Mouse (Mus musculus): Measurements from ENCODE around the gene Slc25a44. TPM values are rescaled to one million over a fixed set of nuclear protein-coding genes. Genes with fewer than 3 reads are reported as not detected.
A peak's percentile ranks its signal among the peaks of the same experiment; 100 is the strongest.

Gene Slc25a44
- polyA plus RNA-seq, 1 experiment from 2014 or later: 27.0 TPM

DNA sequence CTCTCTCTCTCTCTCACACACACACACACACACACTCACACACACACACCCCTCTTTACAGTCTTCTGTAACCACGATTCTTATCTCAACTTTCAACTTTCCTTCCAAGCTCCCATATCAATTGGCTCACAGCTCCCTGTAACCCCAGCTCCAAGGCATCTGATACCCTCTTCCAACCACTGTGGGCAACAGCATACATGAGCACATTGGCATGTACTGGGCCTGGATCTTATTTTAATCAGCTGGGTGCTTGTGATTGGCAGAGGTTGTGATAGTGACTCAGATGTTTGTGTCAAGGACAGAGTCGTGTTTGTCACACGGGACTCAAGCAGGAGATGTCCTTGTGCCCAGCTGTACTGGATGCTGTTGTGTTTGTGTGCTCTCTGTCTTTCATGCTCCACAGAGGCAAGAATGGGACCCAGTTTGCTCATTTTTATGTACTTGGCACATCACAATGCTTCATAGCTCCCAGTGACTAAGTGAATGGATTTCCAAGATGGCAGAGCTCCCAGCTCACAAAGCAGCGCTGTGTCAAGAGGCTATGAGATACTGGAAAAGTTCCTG is 2.5 kb upstream of the Slc25a44 start:
- H3K9me3 ChIP-seq (ENCODE audit: control insufficient read depth, low read length): no peaks in the 10 kb centered on the region
- no peak for ATAC-seq (ENCODE audit: insufficient read depth, low FRiP score, low TSS enrichment)
- H3K4me3 ChIP-seq (ENCODE audit: low read depth, low read length): no peak overlapping the region
- no peak overlapping the region for H3K4me2 ChIP-seq (ENCODE audit: low read depth)
- peaks cover 9% of the 10 kb centered on the region; the same call in 1 of the 2 replicates for H3K4me1 ChIP-seq (ENCODE audit: control insufficient read depth, insufficient read depth, low read length)
- no peaks in the 10 kb centered on the region for H3K27me3 ChIP-seq (ENCODE audit: control insufficient read depth, insufficient read depth, low read length)
- H3K36me3 ChIP-seq (ENCODE audit: control insufficient read depth, insufficient read depth, low read length): no peaks in the 10 kb centered on the region
- no peak overlapping the region for H3K9ac ChIP-seq (ENCODE audit: low read length)
- no peak overlapping the region for H3K27ac ChIP-seq (ENCODE audit: low read depth, low read length)
- no peak for DNase-seq (ENCODE audit: low spot score)
- WGBS: 82% methylated on average over 4 of the region's 4 CpGs

DNA sequence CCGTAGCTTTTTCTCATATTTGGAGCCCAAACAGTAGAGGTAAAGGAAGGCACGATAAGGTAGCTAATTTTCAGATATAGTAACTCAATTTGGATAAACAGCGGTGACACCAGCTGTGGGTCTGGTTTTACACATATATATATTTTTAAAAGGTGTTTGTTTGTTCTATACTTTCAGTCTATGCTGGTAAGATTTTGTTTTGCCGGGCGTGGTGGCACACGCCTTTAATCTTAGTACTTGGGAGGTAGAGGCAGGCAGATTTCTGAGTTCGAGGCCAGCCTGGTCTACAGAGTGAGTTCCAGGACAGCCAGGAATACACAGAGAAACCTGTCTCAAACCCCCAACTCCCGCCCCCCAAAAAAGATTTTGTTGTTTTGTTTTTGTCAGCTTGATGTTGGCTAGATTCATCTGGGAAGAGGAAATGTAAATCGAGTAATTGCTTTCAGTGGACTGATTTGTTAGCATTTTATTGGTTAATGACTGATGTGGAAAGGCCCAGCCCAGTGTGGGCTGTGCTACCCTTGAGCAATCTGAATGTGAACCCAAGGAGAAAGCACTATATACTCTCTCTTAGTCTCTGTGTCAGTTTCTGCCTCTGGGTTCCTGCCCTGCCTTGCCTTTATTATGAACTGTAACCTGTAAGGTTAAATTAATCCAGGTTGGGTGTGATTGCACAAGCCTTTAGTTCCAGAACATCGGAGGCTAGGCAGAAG is 925 bp upstream of the Slc25a44 start:
- ATAC-seq (ENCODE audit: insufficient read depth, low FRiP score, low TSS enrichment) (no peak), DNase-seq (ENCODE audit: low spot score) (no peak)
- Histone ChIP-seq H3K9me3 (ENCODE audit: control insufficient read depth, low read length) (no peaks in the 10 kb centered on the region), H3K4me2 (ENCODE audit: low read depth) (peak overlapping the region; percentile 13; the same call in 1 of the 2 replicates), H3K27me3 (ENCODE audit: control insufficient read depth, insufficient read depth, low read length) (no peaks in the 10 kb centered on the region), H3K9ac (ENCODE audit: low read length) (no peak overlapping the region), H3K36me3 (ENCODE audit: control insufficient read depth, insufficient read depth, low read length) (no peaks in the 10 kb centered on the region), H3K4me3 (ENCODE audit: low read depth, low read length) (no peak overlapping the region), H3K27ac (ENCODE audit: low read depth, low read length) (no peak overlapping the region), H3K4me1 (ENCODE audit: control insufficient read depth, insufficient read depth, low read length) (peaks cover 12% of the 10 kb centered on the region; the same call in 1 of the 2 replicates)
- WGBS: 78% methylated on average over 10 of the region's 10 CpGs

DNA sequence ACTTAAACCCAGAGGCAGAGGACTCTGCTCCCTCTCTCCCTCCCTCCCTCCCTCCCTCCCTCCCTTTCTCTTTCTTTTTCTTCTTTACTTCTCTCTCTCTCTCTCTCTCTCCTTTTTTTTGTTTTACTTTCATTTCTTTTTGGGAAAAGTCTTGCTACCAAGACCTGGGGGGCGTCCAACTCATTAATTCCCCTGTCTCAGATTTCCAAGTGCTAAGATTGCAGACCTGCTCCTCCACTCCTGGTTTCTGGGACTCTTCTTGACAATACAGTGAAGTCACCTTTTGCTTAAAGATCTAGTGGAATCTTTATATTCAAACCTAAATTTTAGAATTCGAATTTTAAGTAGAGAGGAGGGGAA is 371 bp upstream of the Slc25a44 start:
- DNase-seq (ENCODE audit: low spot score) (no peak), ATAC-seq (ENCODE audit: insufficient read depth, low FRiP score, low TSS enrichment) (no peak)
- peaks cover 12% of the 10 kb centered on the region; the same call in 1 of the 2 replicates for H3K4me1 ChIP-seq (ENCODE audit: control insufficient read depth, insufficient read depth, low read length)
- 11% methylated on average over 2 of the region's 2 CpGs for WGBS
- H3K4me3 ChIP-seq (ENCODE audit: low read depth, low read length): peak overlapping the region; percentile 57; the same call in 1 of the 2 replicates
- H3K9ac ChIP-seq (ENCODE audit: low read length): no peak overlapping the region
- peaks cover 1% of the 10 kb centered on the region; the same call in 1 of the 2 replicates for H3K36me3 ChIP-seq (ENCODE audit: control insufficient read depth, insufficient read depth, low read length)
- H3K4me2 ChIP-seq (ENCODE audit: low read depth): peak overlapping the region; percentile 13; the same call in 1 of the 2 replicates
- H3K27ac ChIP-seq (ENCODE audit: low read depth, low read length): no peak overlapping the region
- H3K27me3 ChIP-seq (ENCODE audit: control insufficient read depth, insufficient read depth, low read length): no peaks in the 10 kb centered on the region
- H3K9me3 ChIP-seq (ENCODE audit: control insufficient read depth, low read length): no peaks in the 10 kb centered on the region

DNA sequence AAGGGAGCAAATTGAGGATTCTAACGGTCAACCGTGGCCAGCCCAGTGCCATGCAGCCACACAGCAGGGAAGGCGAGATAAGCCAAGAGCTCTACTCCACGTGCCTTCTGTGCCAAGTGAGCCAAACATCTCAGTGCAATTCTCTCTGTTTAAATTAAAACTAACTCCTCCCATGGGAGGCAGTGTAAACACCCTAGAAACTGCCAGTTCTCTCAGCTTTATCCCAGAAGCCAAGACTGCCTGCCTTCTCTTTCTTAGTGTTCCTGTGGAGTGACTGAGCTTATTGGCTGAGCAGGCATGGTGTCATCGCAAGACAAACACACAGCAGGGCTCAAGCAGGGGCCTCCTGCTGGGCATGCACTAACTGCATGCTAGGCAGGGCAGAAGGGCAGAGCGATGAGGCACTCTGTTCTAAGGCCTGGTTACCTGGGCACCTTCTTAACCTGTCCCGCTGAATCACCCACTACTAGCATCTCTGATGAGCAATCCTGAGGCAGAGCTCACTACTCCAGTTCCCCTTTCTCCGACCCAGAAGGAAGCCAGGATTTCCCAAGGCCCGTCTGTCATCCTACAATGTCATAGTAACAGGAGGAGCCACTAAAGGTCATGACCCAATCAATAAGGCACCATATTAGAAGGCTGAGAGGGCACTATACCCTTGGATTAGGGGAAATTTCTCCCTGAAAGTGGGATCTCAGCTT is 2.8 kb downstream of the Slc25a44 start:
- Histone ChIP-seq H3K9ac (ENCODE audit: low read length) (0 out of 2 replicates have a peak overlapping the region, but pooled peaks have one; percentile 14), H3K4me2 (ENCODE audit: low read depth) (no peak overlapping the region), H3K9me3 (ENCODE audit: control insufficient read depth, low read length) (no peaks in the 10 kb centered on the region), H3K27me3 (ENCODE audit: control insufficient read depth, insufficient read depth, low read length) (no peaks in the 10 kb centered on the region), H3K4me1 (ENCODE audit: control insufficient read depth, insufficient read depth, low read length) (peaks cover 12% of the 10 kb centered on the region; the same call in 1 of the 2 replicates), H3K4me3 (ENCODE audit: low read depth, low read length) (no peak overlapping the region), H3K36me3 (ENCODE audit: control insufficient read depth, insufficient read depth, low read length) (peaks cover 8% of the 10 kb centered on the region), H3K27ac (ENCODE audit: low read depth, low read length) (no peak overlapping the region)
- no peak for ATAC-seq (ENCODE audit: insufficient read depth, low FRiP score, low TSS enrichment)
- DNase-seq (ENCODE audit: low spot score): no peak
- WGBS: 26% methylated on average over 9 of the region's 9 CpGs

DNA sequence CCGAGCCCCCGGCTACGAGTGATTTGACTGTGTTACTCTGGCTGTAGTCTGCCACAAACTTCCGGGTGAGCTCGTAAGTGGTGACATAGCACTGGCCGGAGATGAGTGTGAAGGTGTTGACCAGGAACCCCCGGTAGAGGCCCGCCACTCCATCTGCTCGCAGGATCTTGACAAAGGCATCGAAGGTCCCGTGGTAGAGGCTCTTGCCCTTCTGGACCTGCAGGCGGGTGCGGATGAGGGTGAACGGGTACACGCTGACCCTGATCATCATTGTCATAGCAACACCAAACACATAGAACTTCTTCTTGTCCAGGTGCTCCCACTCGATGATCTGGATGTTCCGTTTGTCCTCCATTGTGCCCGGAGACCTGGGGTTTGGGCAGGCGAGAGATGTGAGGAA is 4.2 kb downstream of the Slc25a44 start:
- peaks cover 10% of the 10 kb centered on the region for H3K36me3 ChIP-seq (ENCODE audit: control insufficient read depth, insufficient read depth, low read length)
- no peak overlapping the region for H3K4me3 ChIP-seq (ENCODE audit: low read depth, low read length)
- H3K27ac ChIP-seq (ENCODE audit: low read depth, low read length): no peak overlapping the region
- ATAC-seq (ENCODE audit: insufficient read depth, low FRiP score, low TSS enrichment) (no peak), DNase-seq (ENCODE audit: low spot score) (no peak)
- no peaks in the 10 kb centered on the region for H3K9me3 ChIP-seq (ENCODE audit: control insufficient read depth, low read length)
- H3K4me1 ChIP-seq (ENCODE audit: control insufficient read depth, insufficient read depth, low read length): peaks cover 12% of the 10 kb centered on the region; the same call in 1 of the 2 replicates
- no peak overlapping the region for H3K9ac ChIP-seq (ENCODE audit: low read length)
- no peaks in the 10 kb centered on the region for H3K27me3 ChIP-seq (ENCODE audit: control insufficient read depth, insufficient read depth, low read length)
- 94% methylated on average over 18 of the region's 19 CpGs for WGBS
- H3K4me2 ChIP-seq (ENCODE audit: low read depth): no peak overlapping the region

DNA sequence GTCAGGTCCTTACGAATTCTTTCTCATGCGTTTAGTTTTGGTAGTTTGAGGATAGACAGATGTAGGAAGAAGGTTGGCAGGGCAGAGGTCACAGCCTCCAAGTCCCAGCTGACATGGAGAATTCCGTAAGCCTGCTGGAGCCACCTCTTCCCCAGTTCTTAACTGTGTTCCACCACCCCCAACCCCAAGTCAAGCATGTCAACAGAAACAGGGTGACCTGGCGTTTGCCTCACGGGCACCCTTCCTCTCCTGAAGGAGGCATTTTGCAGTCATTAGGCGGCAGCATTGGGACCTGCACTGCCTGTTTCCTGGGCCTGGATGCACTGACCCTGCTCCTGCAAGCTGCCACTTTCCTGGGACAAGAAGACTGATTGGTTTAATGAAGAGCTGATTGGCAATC is 6.9 kb downstream of the Slc25a44 start:
- Histone ChIP-seq H3K27me3 (ENCODE audit: control insufficient read depth, insufficient read depth, low read length) (no peaks in the 10 kb centered on the region), H3K36me3 (ENCODE audit: control insufficient read depth, insufficient read depth, low read length) (peaks cover 14% of the 10 kb centered on the region), H3K9ac (ENCODE audit: low read length) (no peak overlapping the region), H3K27ac (ENCODE audit: low read depth, low read length) (no peak overlapping the region), H3K4me1 (ENCODE audit: control insufficient read depth, insufficient read depth, low read length) (peaks cover 3% of the 10 kb centered on the region; the same call in 1 of the 2 replicates), H3K9me3 (ENCODE audit: control insufficient read depth, low read length) (no peaks in the 10 kb centered on the region), H3K4me2 (ENCODE audit: low read depth) (no peak overlapping the region), H3K4me3 (ENCODE audit: low read depth, low read length) (no peak overlapping the region)
- WGBS: 85% methylated on average over 6 of the region's 6 CpGs
- DNase-seq (ENCODE audit: low spot score) (no peak), ATAC-seq (ENCODE audit: insufficient read depth, low FRiP score, low TSS enrichment) (no peak)

DNA sequence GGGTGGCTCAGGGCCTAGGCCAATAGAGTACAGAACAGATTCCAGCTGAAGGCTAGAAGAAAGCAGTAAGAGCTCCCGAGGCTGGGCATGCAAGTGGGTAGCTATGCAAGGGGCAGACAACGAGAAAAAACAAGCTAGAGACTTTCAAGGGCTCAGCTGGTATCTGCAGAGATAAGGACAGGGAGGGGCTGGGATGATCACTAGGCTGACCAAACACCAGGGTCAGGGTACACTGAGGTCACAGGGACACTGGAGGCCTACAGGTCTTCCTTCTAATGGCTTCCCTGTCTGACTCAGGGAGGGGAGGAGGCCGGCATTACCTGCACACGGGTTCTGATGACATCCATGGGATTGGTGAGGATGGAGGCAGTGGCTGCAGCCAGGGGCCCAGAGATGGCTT is 9.3 kb downstream of the Slc25a44 start:
- peaks cover 14% of the 10 kb centered on the region for H3K36me3 ChIP-seq (ENCODE audit: control insufficient read depth, insufficient read depth, low read length)

DNA sequence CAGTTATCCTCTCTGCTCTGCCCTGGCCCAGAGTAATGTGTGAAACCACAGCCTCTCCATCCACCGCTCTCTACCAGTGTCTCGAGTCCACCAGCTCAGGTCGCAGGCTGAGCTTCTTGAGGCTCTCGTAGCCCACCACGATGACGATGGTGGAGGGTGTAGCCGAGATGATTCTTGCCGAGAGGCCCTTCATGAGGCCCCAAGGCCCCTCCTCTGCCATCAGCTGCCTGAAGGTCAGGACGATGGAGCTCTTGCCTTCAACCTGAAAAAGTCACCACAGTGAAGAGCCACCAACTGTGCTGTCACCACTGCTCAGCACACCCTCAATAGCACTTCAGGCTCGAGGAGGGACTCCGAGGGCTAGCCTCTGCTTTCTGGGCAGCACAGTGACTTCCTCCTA is 12.3 kb downstream of the Slc25a44 start:
- DNase-seq (ENCODE audit: low spot score) (no peak), ATAC-seq (ENCODE audit: insufficient read depth, low FRiP score, low TSS enrichment) (no peak)
- WGBS: 87% methylated on average over 11 of the region's 11 CpGs
- H3K4me1 ChIP-seq (ENCODE audit: control insufficient read depth, insufficient read depth, low read length): peaks cover 3% of the 10 kb centered on the region; the same call in 1 of the 2 replicates
- H3K9me3 ChIP-seq (ENCODE audit: control insufficient read depth, low read length): no peaks in the 10 kb centered on the region
- H3K27ac ChIP-seq (ENCODE audit: low read depth, low read length): no peak overlapping the region
- H3K36me3 ChIP-seq (ENCODE audit: control insufficient read depth, insufficient read depth, low read length): peaks cover 7% of the 10 kb centered on the region
- H3K4me3 ChIP-seq (ENCODE audit: low read depth, low read length): no peak overlapping the region
- H3K4me2 ChIP-seq (ENCODE audit: low read depth): no peak overlapping the region
- H3K27me3 ChIP-seq (ENCODE audit: control insufficient read depth, insufficient read depth, low read length): no peaks in the 10 kb centered on the region
- H3K9ac ChIP-seq (ENCODE audit: low read length): no peak overlapping the region

More for the DNA sequence above, 9.3 kb downstream of the Slc25a44 start:
- ATAC-seq (ENCODE audit: insufficient read depth, low FRiP score, low TSS enrichment) (no peak), DNase-seq (ENCODE audit: low spot score) (no peak)
- Histone ChIP-seq H3K27ac (ENCODE audit: low read depth, low read length) (no peak overlapping the region), H3K4me3 (ENCODE audit: low read depth, low read length) (no peak overlapping the region), H3K27me3 (ENCODE audit: control insufficient read depth, insufficient read depth, low read length) (no peaks in the 10 kb centered on the region), H3K4me2 (ENCODE audit: low read depth) (no peak overlapping the region), H3K9me3 (ENCODE audit: control insufficient read depth, low read length) (no peaks in the 10 kb centered on the region), H3K9ac (ENCODE audit: low read length) (no peak overlapping the region; the same call in 1 of the 2 replicates), H3K4me1 (ENCODE audit: control insufficient read depth, insufficient read depth, low read length) (no peaks in the 10 kb centered on the region)
- WGBS: 91% methylated on average over 4 of the region's 4 CpGs

All from neural tube, embryonic 11.5 days (tissue).